Mouse (Mus musculus) heart, embryonic 11.5 days (tissue): Measurements from ENCODE around the gene Il10rb. TPM values are rescaled to one million over a fixed set of nuclear protein-coding genes. Genes with fewer than 3 reads are reported as not detected.

Experiments
- ATAC-seq: fragments of 200-750 bp; cut with Nextera tagmentation; replicated peaks from 2 replicates; pipeline ENCODE4 v1.8.0; 2017; ENCODE audit warnings: moderate library complexity; ENCODE audit not compliant: insufficient number of reproducible peaks, low FRiP score, low TSS enrichment
- H3K27ac ChIP-seq: fragments of 300-500 bp; sonication (generic); 2 replicates; pipeline ENCODE4 v1.5.1; 2014; ENCODE audit warnings: mild to moderate bottlenecking, low read depth, low read length
- H3K27me3 ChIP-seq: fragments of 300-500 bp; sonication (generic); 2 replicates; pipeline ENCODE4 v1.6.1; 2014; ENCODE audit warnings: mild to moderate bottlenecking, low read length, mixed read lengths; ENCODE audit not compliant: control insufficient read depth, insufficient read depth
- H3K36me3 ChIP-seq: fragments of 300-500 bp; sonication (generic); 2 replicates; pipeline ENCODE4 v1.6.1; 2014; ENCODE audit warnings: mild to moderate bottlenecking, low read length, moderate library complexity, mixed read lengths; ENCODE audit not compliant: control insufficient read depth, insufficient read depth
- H3K4me1 ChIP-seq: fragments of 300-500 bp; sonication (generic); 2 replicates; pipeline ENCODE4 v1.6.1; 2014; ENCODE audit warnings: low read length; ENCODE audit not compliant: control insufficient read depth, insufficient read depth
- H3K4me2 ChIP-seq: fragments of 300-500 bp; sonication (generic); 2 replicates; pipeline ENCODE4 v1.6.1; 2014; ENCODE audit warnings: mild to moderate bottlenecking, moderate library complexity
- H3K4me3 ChIP-seq: fragments of 300-500 bp; sonication (generic); 2 replicates; pipeline ENCODE4 v1.5.1; 2014; ENCODE audit warnings: low read depth, low read length
- H3K9ac ChIP-seq: fragments of 300-500 bp; sonication (generic); 2 replicates; pipeline ENCODE4 v1.6.1; 2014; ENCODE audit warnings: mild to moderate bottlenecking, low read depth, low read length, moderate library complexity
- H3K9me3 ChIP-seq: fragments of 300-500 bp; sonication (generic); replicated peaks from 2 replicates; pipeline ENCODE4 v1.6.1; 2016; ENCODE audit warnings: low read length; ENCODE audit not compliant: control insufficient read depth
- WGBS: fragments of 180-500 bp; shearing (Covaris S2); extraction: QIAGEN DNeasy Blood & Tissue Kit; methylation state at CpG from one replicate; pipeline ENCODE4 v1.1.7; 2014; ENCODE audit not compliant: insufficient replicate concordance; 5-methylcytosine and 5-hydroxymethylcytosine counted together
- polyA plus RNA-seq: library from polyadenylated mRNA; unstranded; fragments of >200 nt; fragmentation: Nextera tagmentation; extraction: Ambion mirVana; gene quantifications from 2 replicates; pipeline ENCODE4 v1.2.1, GENCODE M21; 2014

Gene Il10rb
- 38.6 and 46.9 TPM in 2 replicates for polyA plus RNA-seq

DNA sequence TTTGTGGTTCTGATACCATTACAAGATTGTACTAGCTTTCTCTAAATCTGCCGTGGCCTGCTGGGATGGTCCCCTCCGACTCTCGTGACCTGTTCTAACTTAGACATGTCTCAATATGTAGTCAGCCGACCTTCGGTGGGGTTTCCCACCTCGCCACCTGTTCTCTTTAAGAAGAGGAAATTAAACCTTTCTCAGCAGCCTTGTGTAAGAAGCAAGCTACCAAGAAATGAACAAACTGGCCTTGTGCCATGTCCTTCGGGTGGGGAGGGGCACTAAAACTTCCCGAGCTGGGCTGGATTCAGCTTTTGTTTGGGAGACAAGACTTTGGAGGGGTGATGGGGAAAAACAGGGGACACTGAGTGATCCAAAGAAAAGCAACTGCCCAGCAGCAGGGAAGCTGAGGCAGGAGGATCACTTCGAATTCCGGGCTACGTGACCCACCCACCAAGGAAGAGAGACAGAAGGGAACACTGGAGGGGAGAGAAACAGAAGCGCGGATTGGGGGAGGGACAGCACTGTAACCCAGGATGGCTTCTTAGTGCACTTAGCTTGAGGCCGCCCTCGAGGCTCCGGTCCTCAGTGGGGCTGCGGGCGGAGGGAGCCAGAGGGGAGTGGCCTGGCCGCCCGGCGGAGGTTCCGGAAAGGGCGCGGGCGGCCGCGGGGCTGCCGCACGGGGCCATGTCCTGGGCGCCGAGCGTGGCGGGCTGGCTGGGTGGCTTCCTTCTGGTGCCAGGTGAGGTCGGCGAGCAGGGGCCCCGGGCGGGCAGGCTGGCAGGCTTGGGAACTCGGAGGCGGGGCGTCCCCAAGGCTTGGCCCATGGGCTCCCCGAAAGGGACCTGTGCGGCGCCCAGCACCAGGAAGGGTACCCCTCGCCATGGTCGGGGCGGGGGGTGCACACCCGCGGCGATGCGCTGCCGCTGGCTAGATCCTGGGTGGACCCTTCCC is at the start of gene Il10rb:
Il10rb (plus strand) TSS at position 525 of the 945 bp plus-strand sequence.
- peak within 1 kb of the TSS; percentile 96 for H3K9ac ChIP-seq
- ATAC-seq = peak; percentile 87
- H3K36me3 ChIP-seq = peaks cover 7% of the 10 kb centered on the region; the same call in 1 of the 2 replicates
- H3K4me1 ChIP-seq = peaks cover 14% of the 10 kb centered on the region
- H3K4me2 ChIP-seq = peak within 1 kb of the TSS; percentile 94
- WGBS = 5% methylated on average over 46 of the region's 51 CpGs
- H3K27me3 ChIP-seq = no peaks in the 10 kb centered on the region
- H3K4me3 ChIP-seq = peak within 1 kb of the TSS; percentile 89
- H3K27ac ChIP-seq = peak within 1 kb of the TSS; percentile 78
- no peaks in the 10 kb centered on the region for H3K9me3 ChIP-seq

DNA sequence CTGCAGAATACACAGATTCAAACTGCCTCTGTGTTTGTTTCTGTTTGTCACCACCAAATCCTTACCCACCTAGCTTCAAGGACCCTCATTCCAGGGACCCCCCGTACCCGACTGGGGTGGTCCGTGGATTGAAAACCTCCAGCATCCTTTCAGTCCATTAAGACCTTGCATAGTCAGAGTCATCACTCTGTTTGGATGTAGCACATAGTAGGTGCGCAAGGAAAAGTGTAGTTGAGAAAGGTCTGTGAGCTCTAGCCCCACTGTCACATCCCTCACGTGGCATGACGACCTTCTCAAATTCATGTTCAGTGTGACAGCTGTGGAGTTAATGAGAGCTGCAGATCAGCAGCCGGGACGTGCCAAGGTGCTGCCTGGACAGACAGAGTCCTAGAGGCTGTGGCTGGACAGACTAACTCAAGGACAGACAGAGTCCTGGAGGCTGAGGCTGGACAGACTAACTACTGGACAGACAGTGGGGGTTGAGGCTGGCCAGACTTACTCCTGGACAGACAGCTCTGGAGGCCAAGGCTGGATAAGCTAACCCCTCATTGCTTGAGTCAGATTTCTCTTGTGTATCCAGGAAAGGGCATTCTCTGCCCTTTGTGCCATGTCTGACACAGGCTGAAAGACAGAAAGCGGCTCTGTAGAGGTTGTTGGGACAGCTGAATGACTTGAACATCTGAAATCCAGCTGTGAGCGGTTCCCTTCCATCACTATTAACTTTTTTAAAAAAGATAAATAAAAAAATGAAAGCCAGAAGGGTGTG is 49.0 kb upstream of the Il10rb start:
- Histone ChIP-seq H3K27me3 (peaks cover 14% of the 10 kb centered on the region), H3K9me3 (no peaks in the 10 kb centered on the region), H3K9ac (no peak overlapping the region), H3K36me3 (no peaks in the 10 kb centered on the region), H3K4me2 (no peak overlapping the region), H3K4me1 (peaks cover 2% of the 10 kb centered on the region; the same call in 1 of the 2 replicates), H3K4me3 (no peak overlapping the region), H3K27ac (no peak overlapping the region)
- no peak for ATAC-seq
- 77% methylated on average over 10 of the region's 10 CpGs for WGBS

DNA sequence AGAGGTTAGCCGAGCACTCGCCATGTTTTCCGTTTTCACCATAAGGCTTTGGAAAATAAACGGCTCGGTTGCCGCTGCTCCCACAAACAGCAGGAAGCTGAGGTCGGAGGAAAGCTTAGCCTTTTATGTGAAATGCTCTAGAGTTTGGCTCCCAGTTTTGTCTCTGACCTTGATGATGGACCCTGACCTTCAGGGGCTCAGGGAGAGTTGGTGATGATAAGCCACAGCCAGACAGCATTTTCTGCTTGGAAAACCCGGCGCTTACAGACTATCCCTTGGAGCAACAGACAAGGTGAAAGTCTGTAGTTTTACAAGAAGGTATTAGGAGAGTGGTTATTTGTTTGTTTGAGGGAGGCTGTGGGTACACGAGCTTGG is 48.5 kb upstream of the Il10rb start:
- H3K9ac ChIP-seq = no peak overlapping the region

DNA sequence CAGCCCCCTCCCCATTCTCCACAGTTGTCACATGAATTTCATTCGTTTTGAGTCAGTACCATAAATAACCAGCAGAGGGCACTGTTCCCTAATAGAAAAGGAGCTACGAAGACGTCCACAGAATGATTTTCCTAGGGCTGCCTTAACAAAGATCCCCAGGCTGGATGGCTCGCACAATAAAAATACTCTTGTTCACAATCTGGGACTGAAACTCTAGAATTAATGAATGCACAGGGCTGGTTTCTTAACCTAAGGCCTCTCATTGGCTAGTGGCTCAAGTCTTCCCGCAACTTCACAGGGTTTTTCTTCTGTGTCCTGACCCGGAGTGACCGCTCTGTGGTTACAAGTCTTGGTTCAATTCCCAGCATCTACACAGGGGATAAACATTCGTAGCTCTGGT is 47.4 kb upstream of the Il10rb start:
- H3K4me2 ChIP-seq = no peak overlapping the region
- H3K27ac ChIP-seq = no peak overlapping the region
- no peaks in the 10 kb centered on the region for H3K36me3 ChIP-seq
- H3K9me3 ChIP-seq = no peaks in the 10 kb centered on the region
- no peak overlapping the region for H3K4me3 ChIP-seq
- 39% methylated on average over 8 of the region's 8 CpGs for WGBS
- no peak overlapping the region for H3K9ac ChIP-seq
- no peak for ATAC-seq
- H3K4me1 ChIP-seq = peaks cover 13% of the 10 kb centered on the region; the same call in 1 of the 2 replicates
- peaks cover 5% of the 10 kb centered on the region for H3K27me3 ChIP-seq

More for the DNA sequence above, 48.5 kb upstream of the Il10rb start:
- Histone ChIP-seq H3K27ac (no peak overlapping the region), H3K4me3 (no peak overlapping the region), H3K36me3 (no peaks in the 10 kb centered on the region), H3K27me3 (peaks cover 14% of the 10 kb centered on the region), H3K4me2 (no peak overlapping the region), H3K9me3 (no peaks in the 10 kb centered on the region), H3K4me1 (peaks cover 7% of the 10 kb centered on the region; the same call in 1 of the 2 replicates)
- ATAC-seq = no peak
- WGBS = 46% methylated on average over 10 of the region's 10 CpGs

DNA sequence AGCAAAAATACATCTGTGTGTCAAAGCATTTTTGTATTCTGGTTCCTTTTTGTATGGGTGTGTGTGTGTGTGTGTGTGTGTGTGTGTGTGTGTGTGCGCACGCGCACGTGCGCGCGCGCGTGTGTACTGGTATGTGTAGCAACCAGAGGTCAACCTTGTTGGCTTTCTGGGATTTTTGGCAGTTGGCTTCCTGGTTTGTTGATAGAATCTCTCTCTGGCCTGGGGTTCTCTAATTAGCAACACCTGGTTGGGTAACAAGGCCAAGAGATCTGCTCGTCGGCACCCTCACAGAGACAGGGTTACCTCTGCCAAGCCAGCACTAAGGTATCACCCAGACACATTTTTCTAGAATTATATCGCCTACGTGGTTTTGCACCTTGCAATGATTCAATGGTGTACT is 46.4 kb upstream of the Il10rb start:
- peaks cover 13% of the 10 kb centered on the region; the same call in 1 of the 2 replicates for H3K4me1 ChIP-seq
- no peaks in the 10 kb centered on the region for H3K9me3 ChIP-seq
- WGBS = 93% methylated on average over 13 of the region's 13 CpGs
- H3K36me3 ChIP-seq = no peaks in the 10 kb centered on the region
- H3K4me3 ChIP-seq = no peak overlapping the region
- ATAC-seq = no peak
- no peaks in the 10 kb centered on the region for H3K27me3 ChIP-seq
- H3K27ac ChIP-seq = no peak overlapping the region
- no peak overlapping the region for H3K4me2 ChIP-seq
- no peak overlapping the region for H3K9ac ChIP-seq

DNA sequence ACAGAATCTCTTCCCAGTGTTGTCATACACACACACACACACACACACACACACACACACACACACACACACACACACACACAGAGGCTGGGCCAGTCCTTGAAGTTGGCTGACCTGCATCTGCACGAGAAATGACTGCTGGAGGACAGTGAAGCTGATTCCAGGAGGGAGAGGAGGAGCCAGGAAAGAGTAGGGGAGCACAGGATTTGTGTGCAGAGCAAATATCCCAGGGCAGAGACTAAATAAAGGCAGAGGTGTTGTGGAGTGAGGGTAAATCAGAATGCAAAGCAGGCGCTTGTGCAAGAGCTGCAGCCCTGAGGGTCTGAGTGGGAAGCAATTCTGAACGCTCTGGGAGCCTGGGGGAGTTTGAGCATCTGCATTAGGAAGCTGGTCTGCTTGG is 45.8 kb upstream of the Il10rb start:
- Histone ChIP-seq H3K4me3 (no peak overlapping the region), H3K9me3 (no peaks in the 10 kb centered on the region), H3K9ac (no peak overlapping the region), H3K4me2 (no peak overlapping the region), H3K27ac (no peak overlapping the region), H3K36me3 (no peaks in the 10 kb centered on the region), H3K4me1 (peaks cover 13% of the 10 kb centered on the region; the same call in 1 of the 2 replicates), H3K27me3 (no peaks in the 10 kb centered on the region)
- WGBS = 60% methylated on average over 3 of the region's 3 CpGs
- ATAC-seq = no peak

DNA sequence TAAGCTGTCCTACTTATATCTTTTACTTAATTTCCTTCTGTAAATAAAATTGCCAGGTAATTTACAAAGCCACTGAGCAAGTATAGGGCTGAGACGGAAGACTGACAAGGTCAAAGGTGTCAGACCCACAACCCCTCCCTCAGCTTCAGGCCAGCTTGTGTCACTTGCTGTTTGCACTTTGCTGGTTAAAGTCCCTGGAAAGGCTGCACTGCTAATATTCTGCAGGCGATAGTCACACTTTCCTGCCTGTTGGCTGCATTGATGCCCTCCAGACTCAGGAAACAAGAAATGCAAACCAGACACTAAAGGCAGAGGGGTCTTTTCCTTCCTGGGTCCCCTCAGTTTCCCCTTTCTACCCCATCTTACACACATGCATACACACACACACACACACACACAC is 44.0 kb upstream of the Il10rb start:
- 51% methylated on average over 2 of the region's 2 CpGs for WGBS
- H3K9ac ChIP-seq = no peak overlapping the region
- H3K36me3 ChIP-seq = no peaks in the 10 kb centered on the region
- no peak for ATAC-seq
- H3K4me3 ChIP-seq = no peak overlapping the region
- H3K27ac ChIP-seq = peak overlapping the region; percentile 77
- H3K4me1 ChIP-seq = peaks cover 13% of the 10 kb centered on the region; the same call in 1 of the 2 replicates
- H3K4me2 ChIP-seq = no peak overlapping the region
- no peaks in the 10 kb centered on the region for H3K27me3 ChIP-seq
- no peaks in the 10 kb centered on the region for H3K9me3 ChIP-seq

DNA sequence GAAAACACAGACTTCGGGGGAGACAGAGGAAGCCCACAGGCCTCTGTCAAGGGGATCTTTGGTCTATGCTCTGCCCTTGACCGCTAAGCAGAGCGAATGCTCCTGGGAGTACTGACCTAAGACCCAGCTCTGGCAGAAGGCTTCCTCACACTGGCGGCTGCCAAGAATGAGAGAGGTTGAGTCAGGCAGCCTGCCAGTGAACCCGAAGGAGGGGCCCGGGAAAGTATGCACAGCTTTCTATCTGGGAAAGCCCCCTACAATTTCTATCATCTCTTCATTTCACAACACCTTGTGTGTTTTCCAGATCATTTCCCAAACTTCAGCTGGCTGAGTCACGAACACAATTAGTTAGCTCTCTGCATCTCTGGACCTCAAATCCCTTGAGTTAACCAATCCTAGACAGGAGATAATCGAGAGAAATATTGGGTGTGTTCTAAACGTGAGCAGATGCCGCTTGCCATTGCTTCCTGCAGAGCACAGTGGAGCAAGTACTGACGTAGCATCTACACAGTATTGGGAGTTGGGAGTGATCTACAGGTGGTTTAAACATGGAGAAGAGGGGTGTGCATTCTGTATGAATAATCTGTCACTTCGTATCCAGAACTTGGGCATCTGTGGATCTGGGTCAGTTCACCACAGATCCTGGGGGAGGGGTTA is 43.2 kb upstream of the Il10rb start:
- Histone ChIP-seq H3K27ac (peak overlapping the region; percentile 77), H3K4me3 (no peak overlapping the region), H3K4me2 (peak overlapping the region; percentile 18; the same call in 1 of the 2 replicates), H3K9me3 (no peaks in the 10 kb centered on the region), H3K4me1 (peaks cover 12% of the 10 kb centered on the region; the same call in 1 of the 2 replicates), H3K9ac (no peak overlapping the region), H3K36me3 (no peaks in the 10 kb centered on the region), H3K27me3 (no peaks in the 10 kb centered on the region)
- 56% methylated on average over 12 of the region's 12 CpGs for WGBS
- ATAC-seq = peak; percentile 49; the same call in 1 of the 2 replicates
